Mouse (Mus musculus) T-helper 1 cell (primary cell): ENCODE results near the gene Slc6a6.

Experiments used
- in situ Hi-C: fragments of 300-600 bp; cut with MboI, MseI; formaldehyde crosslinking; loops from one replicate; pipeline ENCODE4 v1.15.1; 2025; ENCODE audit warnings: high pct_unique_total_duplicates

The Slc6a6 gene

GRCm38 (mm10) chr6:91669270-91669669 lies 14.6 kb upstream of the Slc6a6 start:
- in situ Hi-C loops, result no loop called here

- in situ Hi-C loops, result no loop called here
Observed at GRCm38 (mm10) chr6:91670224-91670623, 13.6 kb upstream of the Slc6a6 start.

- in situ Hi-C loops, result loop anchor here (25.0 kb wide), 1 partner anchor 563 kb away; the partner anchor contains the start of gene Nup210
Observed at GRCm38 (mm10) chr6:91674757-91675350, 9.0 kb upstream of the Slc6a6 start.

GRCm38 (mm10) chr6:91678506-91679094 lies 5.3 kb upstream of the Slc6a6 start:
- in situ Hi-C loops, result loop anchor here (25.0 kb wide), 1 partner anchor 566 kb away; the partner anchor contains the start of gene Nup210

- in situ Hi-C loops, result loop anchor here (25.0 kb wide), 1 partner anchor 567 kb away; the partner anchor contains the start of gene Nup210
Observed at GRCm38 (mm10) chr6:91679095-91679577, 4.7 kb upstream of the Slc6a6 start.

- in situ Hi-C loops, result loop anchor here (25.0 kb wide), 1 partner anchor 567 kb away; the partner anchor contains the start of gene Nup210
Observed at GRCm38 (mm10) chr6:91679716-91680115, 4.1 kb upstream of the Slc6a6 start.

- in situ Hi-C loops, result loop anchor here (25.0 kb wide), 1 partner anchor 570 kb away; the partner anchor contains the start of gene Nup210
Observed at GRCm38 (mm10) chr6:91681841-91682240, 2.0 kb upstream of the Slc6a6 start.

- in situ Hi-C loops, result loop anchor here (25.0 kb wide), 1 partner anchor 571 kb away; the partner anchor contains the start of gene Nup210
Observed at GRCm38 (mm10) chr6:91683121-91683520, 732 bp upstream of the Slc6a6 start.

GRCm38 (mm10) chr6:91684474-91684829 lies 599 bp downstream of the Slc6a6 start:
- in situ Hi-C loops, result loop anchor here (25.0 kb wide), 1 partner anchor 572 kb away; the partner anchor contains the start of gene Nup210

- in situ Hi-C loops, result loop anchor here (25.0 kb wide), 1 partner anchor 573 kb away; the partner anchor contains the start of gene Nup210
Observed at GRCm38 (mm10) chr6:91684831-91685532, 1.1 kb downstream of the Slc6a6 start.

- in situ Hi-C loops, result loop anchor here (25.0 kb wide), 1 partner anchor 573 kb away; the partner anchor contains the start of gene Nup210
Observed at GRCm38 (mm10) chr6:91685533-91685883, 1.7 kb downstream of the Slc6a6 start.

GRCm38 (mm10) chr6:91685896-91686295 lies 2.0 kb downstream of the Slc6a6 start:
- in situ Hi-C loops, result loop anchor here (25.0 kb wide), 1 partner anchor 574 kb away; the partner anchor contains the start of gene Nup210

GRCm38 (mm10) chr6:91686597-91686996 lies 2.7 kb downstream of the Slc6a6 start:
- in situ Hi-C loops, result loop anchor here (25.0 kb wide), 1 partner anchor 574 kb away; the partner anchor contains the start of gene Nup210

- in situ Hi-C loops, result loop anchor here (25.0 kb wide), 1 partner anchor 576 kb away; the partner anchor contains the start of gene Nup210
Observed at GRCm38 (mm10) chr6:91688021-91688420, 4.2 kb downstream of the Slc6a6 start.

GRCm38 (mm10) chr6:91689231-91689630 lies 5.4 kb downstream of the Slc6a6 start:
- in situ Hi-C loops, result loop anchor here (25.0 kb wide), 1 partner anchor 577 kb away; the partner anchor contains the start of gene Nup210

GRCm38 (mm10) chr6:91690222-91690621 lies 6.4 kb downstream of the Slc6a6 start:
- in situ Hi-C loops, result loop anchor here (5.0 to 25.0 kb wide), 2 partner anchors 47 to 578 kb away; partner anchors contain the start of gene Nup210

- in situ Hi-C loops, result loop anchor here (5.0 to 25.0 kb wide), 2 partner anchors 47 to 578 kb away; partner anchors contain the start of gene Nup210
Observed at GRCm38 (mm10) chr6:91690646-91691045, 6.8 kb downstream of the Slc6a6 start.

- in situ Hi-C loops, result loop anchor here (5.0 to 25.0 kb wide), 2 partner anchors 46 to 579 kb away; partner anchors contain the start of gene Nup210
Observed at GRCm38 (mm10) chr6:91691576-91691975, 7.7 kb downstream of the Slc6a6 start.

GRCm38 (mm10) chr6:91693301-91693886 lies 9.5 kb downstream of the Slc6a6 start:
- in situ Hi-C loops, result loop anchor here (5.0 to 25.0 kb wide), 2 partner anchors 44 to 581 kb away; partner anchors contain the start of gene Nup210

GRCm38 (mm10) chr6:91694610-91695009 lies 10.8 kb downstream of the Slc6a6 start:
- in situ Hi-C loops, result loop anchor here (5.0 to 25.0 kb wide), 2 partner anchors 43 to 582 kb away; partner anchors contain the start of gene Nup210

- in situ Hi-C loops, result loop anchor here (25.0 kb wide), 1 partner anchor 587 kb away; the partner anchor contains the start of gene Nup210
Observed at GRCm38 (mm10) chr6:91698831-91699230, 15.0 kb downstream of the Slc6a6 start.
